Mouse (Mus musculus): ENCODE measurements around the gene Ccdc115.
"Not testable (repeated sequence)": the region's sequence is repeated elsewhere in the genome, so short reads cannot be mapped to it uniquely, and the experiment has no call there.

The Ccdc115 gene

DNA sequence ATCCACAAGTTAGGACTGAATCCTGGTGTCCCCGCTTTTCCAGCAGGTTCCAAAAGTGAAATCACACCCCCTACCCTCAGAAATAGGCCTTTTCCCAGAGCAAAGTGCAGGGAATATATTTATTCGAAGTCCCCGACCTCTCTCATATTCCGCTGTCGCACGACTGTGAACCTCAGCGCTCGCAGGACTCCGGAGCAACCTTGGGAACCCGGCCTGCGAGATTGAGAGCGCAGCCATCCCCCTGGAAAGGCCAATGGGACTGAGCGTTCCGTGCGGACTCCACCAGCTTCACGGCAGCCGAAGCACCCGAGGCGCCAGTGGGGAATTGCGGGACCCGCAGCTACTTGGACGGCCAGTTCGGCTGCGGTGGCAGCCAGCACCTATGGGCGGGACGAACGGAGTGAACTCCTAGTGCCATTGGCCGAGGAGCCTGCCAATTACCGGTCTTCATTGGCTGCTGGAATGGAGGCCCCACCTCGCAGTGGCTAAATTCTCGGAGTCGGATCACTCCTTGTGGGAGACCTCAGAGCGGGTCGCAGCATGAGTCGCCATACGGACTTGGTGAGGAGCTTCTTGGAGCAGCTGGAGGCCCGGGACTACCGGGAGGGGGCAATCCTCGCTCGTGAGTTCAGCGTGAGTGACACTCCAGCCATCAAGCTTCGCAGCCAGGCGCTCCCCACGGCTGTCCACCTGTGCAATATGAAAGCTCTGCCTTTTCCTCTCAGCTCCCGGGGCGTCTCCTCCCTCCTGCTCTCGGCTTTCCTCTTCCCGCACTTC, 20.0 kb upstream of the Ccdc115 start, which contains the start of gene Ptpn18:
Gene Ptpn18, plus strand, starts transcription at position 479 of the 777 bp plus-strand sequence.
- POLR2A ChIA-PET, result interaction anchor here (0.5 to 2.4 kb wide), 33 partner anchors 9 to 1612 kb away, joined by 3 to 16 read pairs (median 5); partner anchors contain the start of genes Ccdc115 (in 2 of the 4), Imp4 (in 2 of the 4) and Prss40 (in 1 of the 4)
- CTCF ChIA-PET, result interaction anchor here (0.5 to 2.0 kb wide), 12 partner anchors 10 to 644 kb away, joined by 3 to 7 read pairs (median 4); no protein-coding TSS in a partner anchor

DNA sequence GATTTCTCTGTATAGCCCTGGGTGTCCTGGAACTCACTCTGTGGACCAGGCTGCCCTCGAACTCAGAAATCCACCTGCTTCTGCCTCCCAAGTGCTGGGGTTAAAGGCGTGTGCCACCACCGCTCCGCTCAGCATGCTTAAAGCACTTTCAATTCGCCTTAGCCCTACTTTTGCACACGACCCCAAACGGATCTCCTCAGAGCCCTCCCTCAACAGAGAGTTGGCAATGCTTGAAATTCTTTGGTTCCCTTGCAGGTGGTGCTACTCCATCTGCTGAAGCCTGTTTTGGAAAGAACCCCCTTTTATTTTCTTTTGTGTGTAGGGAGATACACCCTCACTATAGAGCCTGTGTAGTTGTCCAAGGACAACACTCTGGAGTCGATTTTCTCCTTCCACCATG, 19.0 kb upstream of the Ccdc115 start:
- ChIA-PET CTCF (no interaction called here), POLR2A (interaction anchor here in 3 of 4 experiments (0.6 to 2.4 kb wide), 5 partner anchors 12 to 235 kb away, joined by 3 to 16 read pairs (median 4); no protein-coding TSS in a partner anchor)

- ChIA-PET CTCF (no interaction called here), POLR2A (interaction anchor here in 2 of 4 experiments (1.5 to 3.6 kb wide), 3 partner anchors 10 to 17 kb away, joined by 7 to 14 read pairs (median 13); partner anchors contain the start of gene Ptpn18 (in 2 of the 2))
Observed at GRCm38 (mm10) chr1:34443124-34443523, 3.7 kb upstream of the Ccdc115 start.

- CTCF ChIA-PET, result interaction anchor here in 1 of 4 experiments (0.9 kb wide), 1 partner anchor 23 kb away, joined by 3 read pairs; no protein-coding TSS in a partner anchor
- POLR2A ChIA-PET, result interaction anchor here in 2 of 4 experiments (1.2 to 3.1 kb wide), 6 partner anchors 8 to 402 kb away, joined by 3 to 14 read pairs (median 6); partner anchors contain the start of gene Ptpn18 (in 1 of the 2)
Observed at GRCm38 (mm10) chr1:34439961-34440630, 624 bp upstream of the Ccdc115 start.

DNA sequence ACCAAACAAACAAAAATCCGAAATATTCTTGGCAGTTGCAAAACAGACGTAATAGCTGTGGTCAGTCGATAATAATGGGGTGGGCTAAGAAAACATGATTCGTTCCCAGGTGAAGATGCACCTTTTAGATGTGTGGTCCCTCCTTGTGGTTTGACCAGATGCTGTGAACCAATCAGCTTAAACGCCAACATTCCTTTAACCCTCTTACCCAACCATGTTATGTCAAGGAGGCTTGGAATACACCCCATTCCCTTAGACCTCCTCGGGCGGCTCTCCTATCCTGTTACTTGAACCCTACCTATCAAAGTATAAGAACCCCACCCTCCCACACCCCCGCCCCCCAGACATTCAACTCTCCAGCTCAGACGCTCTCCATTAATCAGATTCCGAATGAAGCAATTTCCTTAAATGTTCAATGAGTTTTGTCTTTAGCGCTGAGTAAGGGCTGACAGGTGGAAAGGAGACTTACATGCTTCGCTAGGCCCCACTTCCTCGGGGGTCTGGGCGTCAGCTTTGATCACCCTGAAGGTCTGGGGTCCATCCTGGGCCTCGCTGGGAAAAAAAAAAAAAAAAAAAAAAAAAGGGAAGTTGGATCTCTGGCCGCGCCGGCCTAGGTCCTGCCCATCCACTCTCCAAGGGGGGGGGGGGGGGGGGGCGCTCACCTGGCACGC, 956 bp downstream of the Ccdc115 start:
- ChIA-PET POLR2A (interaction anchor here in 2 of 4 experiments (0.7 to 3.1 kb wide), 4 partner anchors 11 to 60 kb away, joined by 4 to 14 read pairs (median 7); partner anchors contain the start of gene Ptpn18 (in 1 of the 2)), CTCF (interaction anchor here in 1 of 4 experiments (0.6 kb wide), 2 partner anchors 67 to 132 kb away, joined by 3 to 4 read pairs; no protein-coding TSS in a partner anchor)

DNA sequence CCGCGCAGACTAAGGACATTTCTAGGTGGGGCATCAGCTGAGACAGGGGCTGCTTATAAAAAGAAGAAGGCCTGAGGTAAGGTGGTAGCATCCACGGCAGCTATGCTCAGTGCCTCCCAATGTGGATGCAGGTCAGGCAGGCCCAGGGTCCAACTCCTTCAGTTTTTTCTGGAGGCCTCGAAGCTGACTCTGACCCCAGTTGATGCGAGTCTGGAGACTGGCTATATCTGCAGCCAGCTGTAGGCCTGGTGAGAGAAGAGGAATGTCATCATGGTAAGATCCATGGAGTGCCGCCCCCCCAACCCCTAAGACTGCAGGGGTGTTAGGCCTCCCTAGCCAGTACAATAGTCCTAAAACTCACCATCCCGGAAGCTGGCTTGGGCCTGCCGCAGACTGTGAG, 2.1 kb downstream of the Ccdc115 start:
- CTCF ChIA-PET, result not testable (repeated sequence)
- POLR2A ChIA-PET, result interaction anchor here in 2 of 4 experiments (2.4 to 3.1 kb wide), 2 partner anchors 11 to 23 kb away, joined by 10 to 14 read pairs; partner anchors contain the start of gene Ptpn18 (in 1 of the 2)

DNA sequence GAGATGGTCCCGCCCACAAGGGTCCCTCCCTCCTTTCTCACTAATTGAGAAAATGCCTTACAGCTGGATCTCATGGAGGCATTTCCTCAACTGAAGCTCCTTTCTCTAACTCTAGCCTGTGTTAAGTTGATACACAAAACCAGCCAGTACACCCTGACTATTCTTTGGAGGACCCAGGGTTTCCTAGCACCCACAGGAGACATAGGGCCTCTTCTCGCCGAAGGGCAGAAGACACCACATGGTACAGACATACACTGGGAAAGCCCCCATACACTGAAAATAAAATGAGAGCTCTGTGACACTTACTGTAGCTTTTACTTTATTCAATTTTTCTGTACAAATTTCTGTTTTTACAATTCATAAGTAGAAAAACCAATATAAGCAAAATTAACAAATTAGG, 3.1 kb downstream of the Ccdc115 start:
- ChIA-PET POLR2A (interaction anchor here in 3 of 4 experiments (0.7 to 2.5 kb wide), 11 partner anchors 8 to 362 kb away, joined by 3 to 11 read pairs (median 4); partner anchors contain the start of gene Ptpn18 (in 2 of the 3)), CTCF (no interaction called here)

GRCm38 (mm10) chr1:34435371-34436120, 3.9 kb downstream of the Ccdc115 start:
- POLR2A ChIA-PET, result interaction anchor here in 3 of 4 experiments (0.7 to 2.5 kb wide), 16 partner anchors 8 to 361 kb away, joined by 3 to 11 read pairs (median 4); partner anchors contain the start of gene Ptpn18 (in 1 of the 3)
- CTCF ChIA-PET, result interaction anchor here in 1 of 4 experiments (0.7 kb wide), 1 partner anchor 27 kb away, joined by 8 read pairs; no protein-coding TSS in a partner anchor

GRCm38 (mm10) chr1:34434660-34435160, 4.8 kb downstream of the Ccdc115 start:
- ChIA-PET CTCF (no interaction called here), POLR2A (interaction anchor here in 3 of 4 experiments (0.6 to 2.5 kb wide), 14 partner anchors 9 to 256 kb away, joined by 3 to 11 read pairs (median 5); partner anchors contain the start of gene Ptpn18 (in 1 of the 3))

DNA sequence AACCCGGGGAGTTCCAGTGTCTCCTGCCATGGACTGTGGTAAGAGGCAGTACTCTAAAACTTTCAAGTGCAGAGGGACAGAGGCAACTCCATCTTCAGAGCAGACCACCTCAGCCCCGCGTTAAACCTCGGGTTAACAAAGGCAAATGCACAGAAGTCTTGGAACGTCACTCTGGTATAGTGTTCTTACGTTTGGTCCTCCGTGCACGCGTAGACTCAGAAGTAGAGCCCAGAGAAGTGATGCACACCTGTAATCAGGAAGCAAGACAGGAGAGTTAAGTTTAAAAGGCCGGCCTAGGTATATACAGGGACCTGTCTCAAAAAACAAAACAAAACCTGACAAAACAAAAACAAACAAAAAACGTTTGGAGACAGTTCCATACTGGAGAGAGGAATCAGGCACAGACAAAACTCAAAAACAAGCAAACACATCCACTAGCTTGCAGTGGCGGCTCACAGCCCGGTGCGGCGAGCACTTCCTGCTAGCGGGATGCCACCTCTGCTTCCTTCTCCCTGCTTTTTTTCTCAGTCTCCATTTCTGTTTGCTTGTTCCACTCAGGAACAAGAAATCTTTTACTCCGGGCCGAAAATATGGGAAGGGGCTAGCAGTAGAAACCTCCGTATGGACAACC, 5.5 kb downstream of the Ccdc115 start:
- POLR2A ChIA-PET, result interaction anchor here in 3 of 4 experiments (0.6 to 2.5 kb wide), 13 partner anchors 14 to 408 kb away, joined by 3 to 11 read pairs (median 4); partner anchors contain the start of gene Ptpn18 (in 1 of the 3)
- CTCF ChIA-PET, result no interaction called here

DNA sequence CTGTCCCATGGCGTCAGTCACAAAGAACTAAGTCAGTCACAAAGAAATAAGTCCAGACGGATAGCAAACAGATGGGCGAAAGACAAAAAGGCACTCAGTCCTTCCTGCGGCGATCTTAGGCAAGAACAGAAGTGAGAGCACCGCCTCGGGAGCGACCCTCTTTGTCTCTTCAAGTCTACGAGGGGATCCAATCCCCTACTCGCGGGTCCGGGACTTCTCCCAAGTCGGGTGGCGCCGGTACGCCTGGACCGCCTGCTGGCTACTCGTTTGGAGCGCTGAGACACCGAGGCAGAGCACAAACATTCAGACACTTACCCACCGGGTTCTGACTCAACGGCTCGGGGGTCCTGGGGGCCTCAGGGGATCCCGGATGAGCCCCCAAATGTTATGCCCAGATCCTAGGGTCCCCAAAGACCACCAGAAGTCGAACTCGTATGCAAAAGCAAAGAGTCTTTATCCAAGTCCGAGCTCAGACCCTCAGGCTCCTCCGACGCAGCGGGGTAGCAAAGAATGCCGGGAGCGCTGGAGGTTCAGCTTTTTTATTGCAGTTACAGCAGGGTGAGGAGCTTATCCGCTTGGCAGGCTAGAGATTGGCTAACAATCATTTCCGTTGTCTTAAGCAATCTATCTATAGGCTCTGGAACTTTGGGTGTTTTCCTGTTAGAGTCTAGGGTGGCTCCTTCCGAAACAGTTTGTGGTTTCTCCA, 6.5 kb downstream of the Ccdc115 start:
- POLR2A ChIA-PET, result interaction anchor here in 3 of 4 experiments (0.6 to 2.0 kb wide), 10 partner anchors 8 to 409 kb away, joined by 3 to 7 read pairs (median 4); partner anchors contain the start of gene Ptpn18 (in 1 of the 3)
- CTCF ChIA-PET, result no interaction called here

DNA sequence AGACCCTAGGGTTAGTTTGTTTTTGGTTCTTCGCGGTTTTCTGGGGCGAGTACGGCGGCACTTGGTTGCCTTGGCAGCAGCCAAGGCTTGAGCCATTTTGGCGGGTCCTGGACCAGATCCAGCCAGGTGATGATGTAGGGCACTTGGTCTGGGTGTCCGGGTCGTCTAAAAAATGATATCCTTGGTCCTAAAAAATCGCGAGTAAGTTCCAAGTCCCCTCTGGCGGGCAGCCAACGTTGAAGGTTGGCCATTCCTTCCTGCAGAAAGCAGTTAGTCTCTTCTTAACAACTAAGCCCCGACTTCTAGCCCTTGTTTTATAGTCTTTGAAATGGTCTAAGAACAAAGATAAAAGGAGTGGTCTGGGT, 7.1 kb downstream of the Ccdc115 start:
- ChIA-PET CTCF (no interaction called here), POLR2A (interaction anchor here in 1 of 4 experiments (1.0 kb wide), 1 partner anchor 28 kb away, joined by 5 read pairs; the partner anchor contains the start of gene Ptpn18)

DNA sequence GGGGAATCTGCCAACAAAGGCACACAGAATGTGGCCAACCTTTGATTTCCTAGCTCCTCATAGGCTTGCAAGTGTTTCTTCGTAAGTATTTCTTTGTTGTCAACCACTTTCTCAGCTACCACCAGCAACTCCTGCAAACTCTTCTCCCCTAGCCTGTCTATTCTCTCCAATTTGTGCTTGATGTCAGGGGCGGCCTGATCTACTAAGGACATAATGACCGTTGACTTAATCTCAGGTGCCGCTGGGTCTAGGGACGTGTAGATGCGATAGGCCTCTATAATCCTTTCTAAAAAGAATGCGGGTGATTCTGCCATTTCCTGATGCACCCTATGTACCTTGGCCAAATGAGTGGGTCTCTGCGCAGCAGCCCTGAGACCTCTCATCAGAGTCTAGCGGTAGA, 8.0 kb downstream of the Ccdc115 start:
- POLR2A ChIA-PET, result interaction anchor here in 2 of 4 experiments (0.6 kb wide), 2 partner anchors 17 to 419 kb away, joined by 3 read pairs; no protein-coding TSS in a partner anchor
- CTCF ChIA-PET, result no interaction called here

DNA sequence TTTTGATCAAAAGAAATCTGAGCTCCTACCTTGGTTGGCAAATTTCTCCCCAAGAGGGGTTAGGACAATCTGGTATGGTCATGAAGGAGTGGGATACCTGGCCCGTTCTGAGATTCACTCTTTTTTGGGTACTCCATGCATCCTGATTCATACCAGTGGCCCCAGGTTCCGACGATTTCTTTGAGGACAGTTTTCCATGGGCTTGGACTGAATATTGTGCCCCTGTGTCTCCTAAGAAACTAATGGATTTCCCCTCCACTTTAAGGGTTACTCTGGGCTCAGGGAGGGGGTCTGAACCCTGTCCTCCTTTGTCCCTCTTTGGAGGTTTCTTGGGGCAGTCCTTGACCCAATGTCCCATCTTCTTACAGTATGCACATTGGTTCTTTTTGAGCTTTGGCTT, 8.5 kb downstream of the Ccdc115 start:
- CTCF ChIA-PET, result no interaction called here
- POLR2A ChIA-PET, result interaction anchor here in 1 of 4 experiments (0.6 kb wide), 1 partner anchor 17 kb away, joined by 3 read pairs; no protein-coding TSS in a partner anchor

DNA sequence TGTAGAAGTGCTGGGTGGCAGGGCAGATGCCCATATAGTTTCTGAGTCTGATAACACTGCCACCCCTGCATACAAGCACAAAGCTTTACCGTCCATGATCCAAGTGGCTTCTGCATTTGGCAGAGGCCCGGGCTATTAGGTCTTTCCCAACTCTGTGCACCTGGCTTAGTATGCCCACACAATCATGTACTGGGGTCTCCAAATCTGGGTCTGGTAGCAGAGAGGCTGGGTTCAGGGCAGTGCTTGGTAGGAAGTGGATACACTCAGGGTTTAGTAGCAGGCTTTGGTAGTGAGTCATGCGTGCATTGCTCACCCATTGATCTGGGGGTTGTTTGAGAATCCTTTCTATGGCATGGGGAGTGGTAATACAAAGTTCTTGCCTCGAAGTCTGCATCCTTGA, 10.2 kb downstream of the Ccdc115 start:
- ChIA-PET CTCF (no interaction called here), POLR2A (no interaction called here)

GRCm38 (mm10) chr1:34428466-34428865, 11.0 kb downstream of the Ccdc115 start:
- CTCF ChIA-PET, result no interaction called here
- POLR2A ChIA-PET, result no interaction called here

Measured in embryonic stem cell, embryonic (primary cell).